Mouse (Mus musculus): ENCODE measurements around the gene Golga7b. TPM values are rescaled to one million over a fixed set of nuclear protein-coding genes. Genes with fewer than 3 reads are reported as not detected.

Gene Golga7b
- polyA plus RNA-seq, 1 experiment, result 0.09 TPM

- no peaks in the 10 kb centered on the region for H3K36me3 ChIP-seq (replicated peaks; ENCODE audit: low read length)
- TF ChIP-seq GATA1 (IDR thresholded peaks at IDR 0.05; ENCODE audit: borderline replicate concordance, low read length) (no peak), FLI1 (IDR thresholded peaks at IDR 0.05; ENCODE audit: low read length) (no peak)
Measured at GRCm38 (mm10) chr19:42290954-42291661, 43.7 kb downstream of the Golga7b start.

GRCm38 (mm10) chr19:42292106-42292505 lies 44.7 kb downstream of the Golga7b start:
- Histone ChIP-seq H3K4me1 (no peaks in the 10 kb centered on the region), H3K27me3 (replicated peaks) (peaks cover 50% of the 10 kb centered on the region), H3K4me3 (replicated peaks) (no peak overlapping the region), H3K36me3 (replicated peaks; ENCODE audit: low read length) (no peaks in the 10 kb centered on the region), H3K9me3 (no peaks in the 10 kb centered on the region)
- no peak for TF ChIP-seq GATA1 (IDR thresholded peaks at IDR 0.05; ENCODE audit: borderline replicate concordance, low read length)
- no peak for TF ChIP-seq FLI1 (IDR thresholded peaks at IDR 0.05; ENCODE audit: low read length)

More at GRCm38 (mm10) chr19:42290954-42291661, 43.7 kb downstream of the Golga7b start:
- no peaks in the 10 kb centered on the region for H3K9me3 ChIP-seq
- no peak overlapping the region for H3K4me3 ChIP-seq (replicated peaks)
- peaks cover 55% of the 10 kb centered on the region for H3K27me3 ChIP-seq (replicated peaks)
- no peaks in the 10 kb centered on the region for H3K4me1 ChIP-seq

- no peaks in the 10 kb centered on the region for H3K9me3 ChIP-seq
- peaks cover 44% of the 10 kb centered on the region for H3K27me3 ChIP-seq (replicated peaks)
- TF ChIP-seq FLI1 (IDR thresholded peaks at IDR 0.05; ENCODE audit: low read length), result no peak
- TF ChIP-seq GATA1 (IDR thresholded peaks at IDR 0.05; ENCODE audit: borderline replicate concordance, low read length), result no peak
- H3K4me3 ChIP-seq (replicated peaks), result no peak overlapping the region
- H3K4me1 ChIP-seq, result no peaks in the 10 kb centered on the region
- no peaks in the 10 kb centered on the region for H3K36me3 ChIP-seq (replicated peaks; ENCODE audit: low read length)
Measured at GRCm38 (mm10) chr19:42293216-42293615, 45.8 kb downstream of the Golga7b start.

DNA sequence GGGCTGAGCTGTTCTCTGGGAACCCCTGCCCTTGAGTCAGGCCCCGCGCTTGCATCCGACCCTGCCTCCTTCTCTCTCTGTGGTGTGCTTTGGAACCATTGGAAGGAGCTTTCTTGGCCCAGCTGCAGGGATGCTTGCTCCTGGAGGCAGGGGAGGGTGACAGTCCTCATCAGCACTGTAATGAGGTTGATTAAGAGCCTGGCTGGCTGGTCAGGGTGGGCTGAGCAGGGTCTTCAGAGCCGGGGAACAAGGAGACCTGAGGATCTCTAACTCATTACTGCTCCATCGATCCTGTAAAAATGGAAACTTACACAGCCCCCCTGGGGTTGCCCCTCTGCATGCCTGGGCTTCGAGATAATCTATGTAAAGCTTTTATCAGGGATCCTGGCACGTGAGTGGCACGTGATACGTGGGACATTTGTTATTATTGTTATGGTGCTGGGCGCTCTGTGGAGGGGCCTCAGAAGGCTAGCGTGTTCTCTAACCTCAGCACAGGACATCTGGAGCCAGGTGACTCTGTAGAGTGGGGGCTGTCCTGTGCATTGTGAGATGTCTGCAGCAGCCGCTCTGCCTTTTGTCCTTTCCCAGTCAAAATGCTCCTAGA lies 55.9 kb downstream of the Golga7b start:
- Histone ChIP-seq H3K4me1 (peaks cover 21% of the 10 kb centered on the region), H3K27me3 (replicated peaks) (peaks cover 53% of the 10 kb centered on the region), H3K4me3 (replicated peaks) (no peak overlapping the region), H3K36me3 (replicated peaks; ENCODE audit: low read length) (no peaks in the 10 kb centered on the region), H3K9me3 (no peaks in the 10 kb centered on the region)
- TF ChIP-seq GATA1 (IDR thresholded peaks at IDR 0.05; ENCODE audit: borderline replicate concordance, low read length) (no peak), FLI1 (IDR thresholded peaks at IDR 0.05; ENCODE audit: low read length) (no peak)

DNA sequence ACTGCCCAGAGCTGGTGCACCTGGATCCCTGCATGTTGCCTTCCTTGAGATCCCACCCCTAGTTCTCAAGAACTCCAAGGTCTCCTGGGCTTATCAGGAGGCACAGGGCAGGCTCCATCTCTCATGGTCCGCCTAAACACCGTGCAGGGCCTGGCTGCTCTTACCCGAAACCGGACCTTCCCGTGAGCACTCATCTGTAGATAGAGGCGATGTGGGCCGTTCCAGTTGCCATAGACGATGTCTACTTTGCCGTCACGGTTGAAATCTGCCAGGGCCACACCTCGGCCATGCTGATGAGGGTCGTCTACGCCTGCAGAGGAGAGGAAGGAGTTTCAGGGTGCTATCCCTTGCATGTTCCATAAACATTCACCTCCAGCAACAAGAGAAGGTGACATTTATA lies 57.1 kb downstream of the Golga7b start:
- no peak for TF ChIP-seq FLI1 (IDR thresholded peaks at IDR 0.05; ENCODE audit: low read length)
- no peak for TF ChIP-seq GATA1 (IDR thresholded peaks at IDR 0.05; ENCODE audit: borderline replicate concordance, low read length)
- Histone ChIP-seq H3K4me1 (peaks cover 21% of the 10 kb centered on the region), H3K36me3 (replicated peaks; ENCODE audit: low read length) (no peaks in the 10 kb centered on the region), H3K27me3 (replicated peaks) (peaks cover 59% of the 10 kb centered on the region), H3K4me3 (replicated peaks) (no peak overlapping the region), H3K9me3 (no peaks in the 10 kb centered on the region)

DNA sequence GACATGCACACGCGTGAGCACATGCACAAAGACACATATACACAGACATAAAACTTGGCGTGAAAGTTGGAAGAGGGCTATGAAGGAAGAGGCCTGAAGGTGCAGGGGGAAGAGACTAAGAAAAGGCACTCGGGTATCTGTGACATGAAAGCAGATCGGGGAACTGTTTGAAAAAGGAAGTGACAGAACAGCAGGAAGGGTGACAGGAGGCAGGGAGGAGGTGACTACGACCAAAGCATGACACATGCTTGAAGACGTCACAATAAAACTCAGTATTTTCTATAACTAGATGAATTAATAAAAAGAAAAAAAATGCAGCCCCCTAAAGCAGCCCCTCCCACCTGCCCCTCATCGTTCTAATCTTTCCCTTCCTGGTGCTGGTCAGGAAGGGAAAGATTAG lies 58.4 kb downstream of the Golga7b start:
- no peaks in the 10 kb centered on the region for H3K36me3 ChIP-seq (replicated peaks; ENCODE audit: low read length)
- no peak for TF ChIP-seq FLI1 (IDR thresholded peaks at IDR 0.05; ENCODE audit: low read length)
- no peak for TF ChIP-seq GATA1 (IDR thresholded peaks at IDR 0.05; ENCODE audit: borderline replicate concordance, low read length)
- peaks cover 53% of the 10 kb centered on the region for H3K27me3 ChIP-seq (replicated peaks)
- no peaks in the 10 kb centered on the region for H3K9me3 ChIP-seq
- peaks cover 21% of the 10 kb centered on the region for H3K4me1 ChIP-seq
- peak overlapping the region; percentile 44 for H3K4me3 ChIP-seq (replicated peaks)

- TF ChIP-seq GATA1 (IDR thresholded peaks at IDR 0.05; ENCODE audit: borderline replicate concordance, low read length) (no peak), FLI1 (IDR thresholded peaks at IDR 0.05; ENCODE audit: low read length) (no peak)
- Histone ChIP-seq H3K4me1 (peaks cover 21% of the 10 kb centered on the region), H3K9me3 (no peaks in the 10 kb centered on the region), H3K27me3 (replicated peaks) (peaks cover 55% of the 10 kb centered on the region), H3K36me3 (replicated peaks; ENCODE audit: low read length) (no peaks in the 10 kb centered on the region), H3K4me3 (replicated peaks) (peak overlapping the region; percentile 80)
Measured at GRCm38 (mm10) chr19:42306202-42306601, 58.8 kb downstream of the Golga7b start.

DNA sequence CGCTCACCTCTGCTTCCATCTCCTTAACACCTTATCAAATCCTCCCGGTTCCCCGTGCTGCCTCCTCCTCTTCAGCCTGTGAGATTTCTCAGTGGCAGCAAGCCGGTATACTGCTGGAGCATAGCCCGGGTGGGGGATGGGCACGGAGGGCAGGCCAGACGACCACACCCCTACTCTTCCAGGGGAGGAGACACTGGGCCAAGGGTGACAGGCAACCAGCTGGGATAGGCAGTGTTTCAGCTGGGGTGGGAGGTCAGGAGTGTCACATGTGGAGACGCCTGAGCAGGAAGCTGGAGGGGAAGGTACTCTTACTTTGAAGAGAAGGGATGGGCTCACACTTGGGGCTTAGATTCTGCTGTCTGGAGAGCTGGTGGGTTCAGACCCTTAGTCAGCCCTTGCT lies 59.6 kb downstream of the Golga7b start:
- Histone ChIP-seq H3K4me3 (replicated peaks) (no peak overlapping the region), H3K36me3 (replicated peaks; ENCODE audit: low read length) (no peaks in the 10 kb centered on the region), H3K4me1 (peaks cover 21% of the 10 kb centered on the region), H3K27me3 (replicated peaks) (peaks cover 55% of the 10 kb centered on the region), H3K9me3 (no peaks in the 10 kb centered on the region)
- TF ChIP-seq FLI1 (IDR thresholded peaks at IDR 0.05; ENCODE audit: low read length), result no peak
- no peak for TF ChIP-seq GATA1 (IDR thresholded peaks at IDR 0.05; ENCODE audit: borderline replicate concordance, low read length)

DNA sequence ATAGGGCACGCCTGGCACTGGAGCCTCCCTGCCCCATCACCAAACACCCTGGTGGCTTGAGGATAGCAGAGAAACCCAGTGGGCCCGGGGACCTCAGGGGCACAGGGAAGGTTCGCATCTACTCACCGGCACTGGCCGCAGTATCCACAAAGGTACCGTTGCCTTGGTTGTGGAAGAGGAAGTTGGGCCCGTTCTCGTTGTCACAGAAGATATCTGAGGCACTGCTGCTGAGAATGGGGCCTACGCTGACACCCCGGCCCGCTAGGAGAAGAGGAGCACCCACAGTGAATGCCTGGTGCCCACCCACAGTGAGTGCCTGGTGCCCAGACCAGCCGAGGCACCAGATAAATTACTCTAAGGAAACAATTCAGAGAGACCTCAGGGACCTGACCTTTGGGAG lies 61.6 kb downstream of the Golga7b start:
- Histone ChIP-seq H3K27me3 (replicated peaks) (peaks cover 52% of the 10 kb centered on the region), H3K4me1 (peaks cover 26% of the 10 kb centered on the region)
- TF ChIP-seq FLI1 (IDR thresholded peaks at IDR 0.05; ENCODE audit: low read length) (no peak), GATA1 (IDR thresholded peaks at IDR 0.05; ENCODE audit: borderline replicate concordance, low read length) (no peak)

GRCm38 (mm10) chr19:42311332-42311731 lies 64.0 kb downstream of the Golga7b start:
- H3K4me1 ChIP-seq, result peaks cover 16% of the 10 kb centered on the region
- H3K36me3 ChIP-seq (replicated peaks; ENCODE audit: low read length), result no peaks in the 10 kb centered on the region
- H3K4me3 ChIP-seq (replicated peaks), result no peak overlapping the region
- no peaks in the 10 kb centered on the region for H3K9me3 ChIP-seq
- TF ChIP-seq GATA1 (IDR thresholded peaks at IDR 0.05; ENCODE audit: borderline replicate concordance, low read length) (no peak), FLI1 (IDR thresholded peaks at IDR 0.05; ENCODE audit: low read length) (no peak)
- H3K27me3 ChIP-seq (replicated peaks), result peaks cover 53% of the 10 kb centered on the region

More for the DNA sequence above, 61.6 kb downstream of the Golga7b start:
- Histone ChIP-seq H3K4me3 (replicated peaks) (no peak overlapping the region), H3K9me3 (no peaks in the 10 kb centered on the region), H3K36me3 (replicated peaks; ENCODE audit: low read length) (no peaks in the 10 kb centered on the region)
